Mouse (Mus musculus): ENCODE measurements at regions not wholly inside any gene's neighbourhood (a gene's known extent, or its start where the extent isn't known, plus 50 kb on each side); places are given as distances from the start of the nearest gene placed in this dataset.

GRCm38 (mm10) chr5:101124941-101125453 is 279.5 kb downstream of the Gpat3 start:
- no peak for DNase-seq (ENCODE audit: low spot score in 2 of 2)

- no peak for DNase-seq (ENCODE audit: low spot score in 2 of 2)
Measured at GRCm38 (mm10) chr5:101122914-101123313, 277.4 kb downstream of the Gpat3 start.

DNA sequence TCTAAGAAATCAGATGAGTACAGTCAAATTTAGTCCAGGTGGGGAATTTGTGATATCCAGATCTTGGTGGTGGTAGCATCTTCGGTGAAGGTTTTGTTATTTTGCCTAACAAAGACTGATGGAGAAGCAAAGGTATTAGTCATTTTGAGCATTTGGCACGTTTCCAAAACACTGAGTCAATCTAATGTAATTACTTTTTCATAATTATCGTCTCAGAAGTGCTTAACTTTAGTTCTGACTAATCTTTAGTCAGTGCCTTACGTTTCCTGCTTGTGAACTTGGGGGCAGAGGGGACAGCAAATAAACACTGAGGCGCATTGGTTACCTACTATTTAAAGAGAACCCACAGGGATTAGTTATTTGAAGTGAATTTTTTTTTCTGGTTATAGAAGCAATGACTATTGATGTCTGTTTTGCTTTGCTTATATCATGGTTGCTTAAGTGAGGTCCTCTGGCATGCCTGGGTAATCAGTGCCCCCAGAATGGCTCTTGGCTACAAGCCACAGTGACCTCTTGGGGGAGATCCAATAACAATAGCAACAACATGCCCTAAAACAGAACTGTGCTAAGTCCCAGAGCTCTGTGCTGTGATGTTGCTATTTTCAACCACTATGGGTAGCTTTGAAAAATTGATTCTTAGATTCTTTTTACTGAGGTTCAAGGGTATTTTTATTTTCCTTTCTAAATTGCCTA is 275.1 kb downstream of the Gpat3 start:
- no peak for DNase-seq (ENCODE audit: low spot score in 2 of 2)

DNA sequence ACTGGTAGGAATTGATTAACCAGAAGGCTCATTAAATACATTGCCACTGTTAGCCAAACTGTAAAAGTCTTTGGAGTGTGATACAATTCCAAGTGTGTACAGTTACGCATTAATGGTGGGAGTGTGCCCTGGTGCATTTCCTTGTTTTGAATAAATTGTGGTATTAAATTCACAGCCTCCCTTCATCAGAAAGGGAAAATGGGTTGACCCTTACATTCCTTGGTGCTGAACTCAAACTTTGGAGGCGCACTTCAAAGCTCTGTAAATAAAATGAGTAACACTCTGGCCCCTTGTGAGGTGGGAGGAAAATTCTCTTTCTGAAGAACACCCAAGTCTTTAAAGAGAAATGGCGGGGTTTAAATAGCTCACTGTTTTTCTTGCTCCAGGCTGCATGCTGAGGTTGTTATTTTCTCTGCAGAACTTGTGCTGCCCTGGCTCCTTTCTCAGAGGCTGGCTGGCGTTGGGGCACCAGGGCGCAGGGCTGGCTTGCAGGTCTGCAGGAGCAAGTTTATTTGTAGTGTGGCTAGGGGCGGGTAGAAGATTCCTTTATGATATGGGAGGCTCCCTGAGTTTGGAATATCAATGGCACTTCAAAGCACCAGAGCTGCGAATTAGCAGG is 266.7 kb downstream of the Gpat3 start:
- DNase-seq (ENCODE audit: low spot score in 2 of 2): no peak

- DNase-seq (ENCODE audit: low spot score in 2 of 2): no peak
Measured at GRCm38 (mm10) chr5:101111619-101112018, 266.1 kb downstream of the Gpat3 start.

DNA sequence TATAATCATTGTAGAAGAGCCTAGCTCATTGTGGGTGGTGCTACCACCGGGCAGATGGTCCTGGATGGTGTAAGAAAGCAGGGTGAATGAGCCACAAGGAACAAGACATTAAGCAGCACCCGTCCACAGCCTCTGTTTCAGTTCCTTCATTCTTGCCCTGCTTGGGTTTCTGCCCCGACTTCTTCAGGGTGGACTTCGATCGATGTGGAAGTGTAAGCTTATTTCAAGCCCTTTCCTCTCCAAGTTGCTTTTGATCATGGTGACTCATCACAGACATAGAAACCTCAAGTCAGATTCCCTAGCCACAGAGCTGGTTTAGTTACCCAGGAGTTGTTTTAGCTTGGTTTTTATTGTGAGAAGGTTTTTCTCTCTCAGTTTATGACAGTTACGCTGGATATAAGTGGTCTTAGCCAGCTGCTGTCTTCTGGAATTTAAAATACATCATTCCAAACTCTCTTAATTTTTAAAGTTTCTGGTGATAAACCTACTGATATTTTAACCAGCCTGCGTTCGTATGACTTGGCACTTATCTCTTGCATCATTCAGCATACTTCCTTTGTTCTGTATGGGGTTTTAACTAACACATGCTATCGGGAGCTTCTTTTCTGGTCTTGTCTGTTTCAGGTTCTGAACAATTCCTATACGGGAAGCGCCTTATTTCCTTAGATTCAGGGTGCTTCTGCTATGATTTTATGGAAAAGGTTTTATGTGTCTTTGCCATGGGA is 255.6 kb downstream of the Gpat3 start:
- no peak for DNase-seq (ENCODE audit: low spot score in 2 of 2)

DNA sequence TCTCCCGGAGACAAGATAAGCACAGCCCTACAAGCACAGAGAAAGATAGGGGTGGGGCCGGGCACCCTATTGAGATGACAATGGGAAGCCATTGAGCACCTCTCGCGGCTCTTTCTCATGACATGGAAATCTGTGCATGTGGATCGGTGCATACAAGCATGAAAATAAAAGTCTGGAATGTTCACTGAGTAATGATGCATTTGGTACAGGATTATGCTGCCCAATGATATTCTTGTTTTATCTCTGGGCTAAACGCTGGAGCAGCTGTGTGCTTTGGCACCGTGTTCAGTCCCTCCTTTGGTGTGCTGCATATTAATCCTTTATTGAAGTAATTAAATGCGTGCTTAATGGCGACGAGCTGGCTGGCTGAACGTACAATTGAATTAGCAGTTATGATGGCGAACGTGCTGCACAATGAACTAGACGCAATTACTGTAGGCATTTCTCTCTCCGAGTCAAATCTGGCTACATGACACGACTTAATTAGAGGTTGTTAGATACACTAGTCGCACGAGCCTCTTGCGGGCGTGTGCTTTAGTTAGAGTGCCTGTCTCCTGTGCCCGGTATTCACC is 245.6 kb downstream of the Gpat3 start:
- DNase-seq (ENCODE audit: low spot score in 2 of 2): no peak

DNA sequence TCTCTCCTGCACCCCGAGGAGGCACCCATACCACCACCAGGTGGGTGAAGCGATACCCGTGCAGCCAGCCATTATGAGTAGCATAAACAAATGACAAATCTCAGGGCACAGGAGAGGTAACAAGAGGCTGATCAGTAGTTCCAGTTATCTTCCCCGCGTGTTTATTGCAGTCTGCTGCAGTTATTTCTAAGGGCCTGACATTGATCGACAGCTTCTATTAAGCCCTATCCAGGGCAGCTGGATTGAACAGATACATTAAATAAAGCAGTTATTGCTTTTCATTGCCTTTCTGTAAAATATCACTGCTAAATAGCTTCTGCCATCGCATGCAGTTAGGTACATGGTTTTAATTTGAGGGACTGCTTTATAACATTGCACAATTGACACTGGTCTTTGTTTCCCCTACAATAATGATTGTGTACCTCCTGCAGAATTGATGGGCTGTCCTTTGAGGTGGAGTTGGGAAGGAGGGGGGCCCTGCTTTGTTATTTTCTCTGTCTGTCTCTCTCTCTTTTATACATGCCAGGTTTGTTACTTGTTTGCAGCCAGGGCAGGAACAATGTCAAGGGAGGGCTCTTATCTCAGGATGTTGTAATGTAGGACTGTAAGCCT is 245.0 kb downstream of the Gpat3 start:
- no peak for DNase-seq (ENCODE audit: low spot score in 2 of 2)

GRCm38 (mm10) chr5:101085199-101085598 is 239.7 kb downstream of the Gpat3 start:
- DNase-seq (ENCODE audit: low spot score in 2 of 2): no peak

GRCm38 (mm10) chr5:101082611-101083010 is 237.1 kb downstream of the Gpat3 start:
- no peak for DNase-seq (ENCODE audit: low spot score in 2 of 2)

GRCm38 (mm10) chr5:101064308-101064707 is 218.8 kb downstream of the Gpat3 start:
- no peak for DNase-seq (ENCODE audit: low spot score in 2 of 2)

DNA sequence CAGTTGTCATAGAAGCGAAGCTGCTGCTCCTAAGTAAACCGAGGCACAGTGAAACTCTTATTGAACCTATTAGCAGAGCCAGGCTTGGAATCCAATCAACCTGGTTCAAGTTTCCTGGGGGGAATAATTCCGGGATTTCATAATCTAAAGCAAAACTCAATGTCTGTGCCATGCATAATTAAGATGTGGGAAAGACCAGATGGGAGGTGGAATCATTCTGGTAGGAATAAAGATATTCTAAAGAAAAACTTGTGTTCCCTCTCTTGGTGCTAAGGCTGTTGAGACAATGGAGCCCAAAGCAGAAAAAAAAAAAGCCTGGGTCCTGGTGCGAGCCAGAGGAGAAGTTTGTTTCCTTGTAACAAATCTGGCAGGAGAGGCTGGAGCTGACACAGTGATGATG is 217.7 kb downstream of the Gpat3 start:
- no peak for DNase-seq (ENCODE audit: low spot score in 2 of 2)

DNA sequence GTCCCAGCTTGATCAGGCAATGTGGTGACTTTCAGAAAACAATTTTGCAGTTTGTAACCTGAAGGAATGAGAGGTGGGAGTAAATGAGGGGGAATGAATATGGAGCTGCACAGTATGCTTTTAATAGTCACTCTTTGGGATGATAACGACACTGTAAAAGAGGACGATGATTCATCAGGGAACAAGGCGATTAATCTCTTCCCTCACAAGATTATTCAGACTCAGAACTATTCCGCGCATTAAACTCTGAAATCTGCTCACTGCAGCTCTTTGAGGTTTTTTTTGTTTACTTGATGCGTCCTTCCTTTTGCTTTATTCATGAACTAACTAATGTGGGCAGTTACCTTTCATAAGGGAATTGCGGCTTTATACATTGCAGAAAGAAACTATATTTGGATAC is 206.1 kb downstream of the Gpat3 start:
- DNase-seq (ENCODE audit: low spot score in 2 of 2): no peak

DNA sequence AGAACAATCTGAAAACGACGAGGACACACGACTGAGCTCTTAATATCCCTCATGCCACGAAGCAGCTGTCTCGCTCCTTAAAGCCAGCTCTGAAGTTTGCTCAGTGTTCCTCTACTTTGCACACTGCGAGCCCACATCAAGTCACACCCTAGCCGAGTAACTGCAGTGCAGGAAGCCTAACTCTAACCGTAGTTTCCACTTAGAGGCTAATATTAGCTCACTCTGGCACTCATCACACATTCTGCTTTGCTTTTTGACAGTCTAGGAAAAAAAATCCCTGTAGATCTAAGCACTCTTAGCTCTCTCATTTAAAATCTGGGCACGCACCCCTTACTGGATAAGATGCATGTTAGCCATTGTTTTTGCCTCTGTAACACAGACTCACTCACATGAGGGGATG is 195.0 kb downstream of the Gpat3 start:
- no peak for DNase-seq (ENCODE audit: low spot score in 2 of 2)

DNA sequence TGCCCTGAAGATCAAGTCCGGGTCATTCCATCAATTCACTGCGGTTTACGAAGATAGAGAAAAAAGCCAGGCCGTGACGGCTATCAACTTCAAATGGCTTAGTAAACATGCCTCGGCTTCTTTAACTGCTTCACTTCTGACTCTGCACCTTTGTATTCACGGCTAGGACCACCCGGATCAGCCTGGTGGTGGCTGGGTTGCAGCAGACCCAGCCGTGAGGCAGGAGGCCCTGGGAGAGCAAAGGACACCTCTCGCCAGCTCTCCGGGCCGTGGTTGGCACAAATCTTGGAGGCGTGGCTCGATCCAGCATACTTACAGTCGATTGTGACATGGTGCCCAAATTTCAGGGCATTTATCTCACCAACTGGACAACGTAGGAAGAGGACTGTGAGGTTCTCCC is 187.5 kb downstream of the Gpat3 start:
- no peak for DNase-seq (ENCODE audit: low spot score in 2 of 2)

DNA sequence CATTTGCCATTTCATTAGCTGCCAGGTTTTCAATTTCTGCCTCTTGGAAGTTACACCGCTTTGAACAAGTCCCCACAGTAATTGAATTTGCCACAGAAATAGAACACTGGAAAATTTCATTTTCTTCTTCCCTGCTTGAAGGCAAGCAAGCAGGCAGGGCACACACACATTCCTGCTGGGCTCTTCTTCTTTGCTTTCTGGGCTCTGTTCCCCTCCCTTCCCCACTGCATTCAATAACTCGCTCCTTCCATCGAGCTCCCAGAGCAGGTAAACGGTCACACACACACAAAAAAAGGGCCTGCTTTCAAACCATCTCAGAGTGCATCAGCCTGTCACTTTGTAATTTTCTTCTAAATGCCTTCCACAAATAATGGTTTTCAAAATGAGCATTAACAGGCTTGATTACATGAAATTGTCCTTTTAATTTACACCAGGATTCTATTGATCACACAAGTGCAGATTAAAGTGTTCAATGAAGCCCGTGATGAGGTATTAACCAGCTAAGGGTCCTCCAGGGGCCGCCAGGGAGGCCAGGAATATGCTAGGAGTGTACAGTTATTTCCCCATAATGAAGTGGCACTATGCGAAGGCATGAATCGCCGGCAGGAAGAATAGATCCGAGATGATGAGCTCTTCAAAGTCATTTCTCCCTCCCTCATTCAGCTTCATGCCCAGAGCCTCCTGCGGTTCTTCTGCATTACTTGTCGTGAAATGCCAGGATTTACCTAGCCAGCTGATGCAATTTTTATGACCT is 186.8 kb downstream of the Gpat3 start:
- DNase-seq (ENCODE audit: low spot score in 2 of 2): no peak

GRCm38 (mm10) chr5:101024796-101025195 is 179.3 kb downstream of the Gpat3 start:
- DNase-seq (ENCODE audit: low spot score in 2 of 2): no peak

- no peak for DNase-seq (ENCODE audit: low spot score in 2 of 2)
Measured at GRCm38 (mm10) chr5:101023784-101024183, 178.3 kb downstream of the Gpat3 start.

DNA sequence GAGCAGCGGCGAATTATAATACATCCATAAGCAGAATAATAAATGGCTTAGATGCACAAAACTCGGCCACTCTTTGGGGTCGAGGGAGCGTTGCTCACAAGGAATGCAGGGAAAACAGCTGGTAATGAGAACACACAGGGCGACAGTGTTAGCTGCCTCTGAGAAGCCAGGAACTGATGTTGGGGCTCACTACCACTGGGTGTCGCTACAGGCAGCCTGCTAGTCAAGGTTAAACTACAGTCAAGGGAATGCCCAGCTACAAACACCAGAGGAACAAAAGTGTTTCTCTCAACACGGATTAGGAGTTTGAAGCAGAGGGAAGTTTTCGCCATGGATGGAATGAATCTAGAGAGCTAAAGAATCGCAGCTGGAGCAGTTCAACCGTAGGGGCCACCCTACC is 175.3 kb downstream of the Gpat3 start:
- DNase-seq (ENCODE audit: low spot score in 2 of 2): peak in 1 of 2 experiments; percentile 21

DNA sequence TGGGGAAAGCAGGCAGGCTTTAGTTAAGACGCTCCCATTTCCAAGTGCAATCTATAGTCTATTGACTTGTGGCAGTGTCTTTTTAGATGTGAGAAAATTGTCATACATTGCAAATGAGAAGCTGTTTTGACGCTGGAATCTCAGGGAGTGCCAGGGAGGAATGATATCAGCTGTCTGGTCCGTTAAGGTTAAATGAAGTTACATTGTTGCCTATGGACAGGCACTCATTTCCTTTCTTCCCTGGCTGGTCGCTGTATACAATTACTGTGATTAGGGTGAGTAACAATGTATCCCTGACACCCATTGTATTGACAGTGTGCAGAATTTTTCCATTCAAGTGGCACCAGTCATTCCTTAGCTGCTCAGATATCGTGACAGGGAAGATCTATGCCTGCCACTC is 168.3 kb downstream of the Gpat3 start:
- DNase-seq (ENCODE audit: low spot score in 2 of 2): no peak

- DNase-seq (ENCODE audit: low spot score in 2 of 2): no peak
Measured at GRCm38 (mm10) chr5:101005216-101005615, 159.7 kb downstream of the Gpat3 start.

Data from spleen, postnatal 14 days (tissue).